Mouse (Mus musculus) MEL (cell line): ENCODE data around the gene Tgm5.

Experiments used
- BHLHE40 ChIP-seq: IDR thresholded peaks from 2 replicates; pipeline ENCODE4 v1.6.1; 2012; ENCODE audit warnings: low read depth, mild to moderate bottlenecking, inconsistent platforms, low read length, improper control_type of control experiment, borderline replicate concordance
- CTCF ChIP-seq, 3 experiments: IDR thresholded peaks in 2 of 3; conservative IDR thresholded peaks in 1 of 3; 2 replicates each; pipeline ENCODE4 v1.5.1; 2011 to 2012; ENCODE audit warnings: low read length in 3 of 3, low read depth in 2 of 3, mild to moderate bottlenecking in 2 of 3, improper control_type of control experiment in 1 of 3, inconsistent platforms in 1 of 3, mixed read lengths in 1 of 3, moderate library complexity in 1 of 3; ENCODE audit not compliant: control insufficient read depth in 1 of 3, insufficient read depth in 1 of 3, poor library complexity in 1 of 3, severe bottlenecking in 1 of 3
- E2F4 ChIP-seq: IDR thresholded peaks from 2 replicates; pipeline ENCODE4 v1.6.1; 2011; ENCODE audit warnings: low read depth, low read length, improper control_type of control experiment, borderline replicate concordance
- GATA1 ChIP-seq: IDR thresholded peaks from 2 replicates; pipeline ENCODE4 v1.6.1; 2011; ENCODE audit warnings: low read depth, low read length, improper control_type of control experiment
- MAZ ChIP-seq: IDR thresholded peaks from 2 replicates; pipeline ENCODE4 v1.6.1; 2012; ENCODE audit warnings: low read depth, mild to moderate bottlenecking, inconsistent platforms, low read length, improper control_type of control experiment
- POLR2A ChIP-seq, 2 experiments: IDR thresholded peaks; 2 replicates each; pipeline ENCODE4 v1.6.1; 2011 to 2012; ENCODE audit warnings: low read length in 2 of 2, mild to moderate bottlenecking in 2 of 2, control low read depth in 1 of 2, improper control_type of control experiment in 1 of 2, low read depth in 1 of 2, moderate library complexity in 1 of 2; ENCODE audit not compliant: control insufficient read depth in 1 of 2, insufficient read depth in 1 of 2, poor library complexity in 1 of 2
- RAD21 ChIP-seq: IDR thresholded peaks from 2 replicates; pipeline ENCODE4 v1.6.1; 2011; ENCODE audit warnings: mild to moderate bottlenecking, low read depth, low read length, improper control_type of control experiment
- ZNF384 ChIP-seq: IDR thresholded peaks from 2 replicates; pipeline ENCODE4 v1.6.1; 2012; ENCODE audit warnings: low read depth, mild to moderate bottlenecking, inconsistent platforms, low read length, improper control_type of control experiment

DNA sequence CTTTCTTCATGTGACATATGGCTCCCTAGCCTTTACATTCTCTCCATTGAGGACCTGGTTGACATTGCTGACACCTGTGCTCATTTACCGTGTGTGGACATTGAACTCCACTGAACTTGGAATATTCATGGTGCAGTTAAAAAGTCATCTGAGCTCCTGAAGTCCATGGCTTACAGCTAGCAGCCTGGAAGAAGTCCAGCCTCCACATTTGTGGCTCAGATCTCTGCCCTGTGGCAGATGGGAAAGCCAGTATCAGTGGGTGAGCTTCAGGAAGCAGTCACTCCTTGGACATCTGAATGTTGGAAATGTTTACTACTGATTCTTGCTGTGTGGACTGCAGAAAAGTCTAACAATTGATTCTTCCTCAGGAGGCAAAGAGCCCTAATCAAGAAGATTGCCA lies 78.7 kb downstream of the Tgm5 start:
- TF ChIP-seq MAZ (no peak), CTCF (IDR thresholded peaks at IDR 0.05 in 2 of 3, conservative IDR thresholded peaks at IDR 0.05 in 1 of 3; ENCODE audit: control insufficient read depth in 1 of 3, insufficient read depth in 1 of 3, low read depth in 2 of 3, low read length in 3 of 3, poor library complexity in 1 of 3, severe bottlenecking in 1 of 3) (no peak), POLR2A (IDR thresholded peaks at IDR 0.05; ENCODE audit: control insufficient read depth in 1 of 2, insufficient read depth in 1 of 2, low read depth in 1 of 2, low read length in 2 of 2, poor library complexity in 1 of 2) (no peak), ZNF384 (no peak), GATA1 (no peak), RAD21 (no peak), E2F4 (no peak), BHLHE40 (no peak)
